Mouse (Mus musculus): ENCODE results near the gene Rapgef4. TPM values are rescaled to one million over a fixed set of nuclear protein-coding genes. Genes with fewer than 3 reads are reported as not detected.
A peak's percentile ranks its signal among the peaks of the same experiment; 100 is the strongest.

Rapgef4 gene
- polyA plus RNA-seq, 1 experiment from 2014 or later: 18.3 TPM

DNA sequence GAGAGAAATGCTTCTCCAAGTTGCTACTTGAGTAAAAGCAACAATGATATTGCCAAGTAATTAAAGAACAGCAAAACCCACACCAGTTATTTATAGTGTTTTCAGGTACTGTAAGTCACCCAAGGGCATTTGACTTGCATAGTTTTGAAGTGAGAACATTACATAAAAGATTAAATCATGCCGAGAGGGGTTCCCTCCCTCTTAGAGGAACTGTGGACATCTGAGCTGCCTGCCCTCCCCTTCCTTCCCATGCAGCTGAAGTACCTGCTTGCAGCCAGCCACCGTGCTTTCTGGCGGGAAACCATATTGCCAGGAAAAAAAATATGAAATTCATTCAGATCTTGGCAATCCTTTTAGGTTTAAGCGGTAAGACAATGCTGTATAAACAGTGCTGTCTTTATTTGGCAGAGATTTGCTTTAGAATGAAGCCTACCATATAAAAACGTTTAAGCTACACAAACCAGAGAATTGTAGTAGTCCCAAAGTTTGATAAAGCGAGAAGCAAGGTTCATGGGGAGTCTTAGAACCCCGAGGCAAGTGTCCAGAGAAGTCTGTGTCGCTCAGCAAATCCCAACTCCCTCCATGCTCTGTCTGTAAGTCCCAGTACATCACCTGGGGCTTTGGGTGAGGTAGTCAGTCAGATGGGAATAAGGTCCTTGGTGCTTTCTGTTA lies 174.2 kb downstream of the Rapgef4 start:
- Histone ChIP-seq H3K4me1 (ENCODE audit: control insufficient read depth, insufficient read depth, low read length) (peaks cover 14% of the 10 kb centered on the region; the same call in 1 of the 2 replicates), H3K27ac (replicated peaks; ENCODE audit: low read depth, low read length) (no peak overlapping the region), H3K4me3 (replicated peaks; ENCODE audit: low read depth, low read length) (no peak overlapping the region), H3K9ac (replicated peaks; ENCODE audit: low read length) (no peak overlapping the region), H3K36me3 (ENCODE audit: control insufficient read depth, insufficient read depth, low read length) (no peaks in the 10 kb centered on the region), H3K9me3 (ENCODE audit: control insufficient read depth, low read length) (no peaks in the 10 kb centered on the region), H3K4me2 (ENCODE audit: low read length) (no peak overlapping the region), H3K27me3 (ENCODE audit: control insufficient read depth, insufficient read depth, low read length) (no peaks in the 10 kb centered on the region)
- DNase-seq (no peak), ATAC-seq (ENCODE audit: low FRiP score, low TSS enrichment) (no peak)
- 70% methylated on average over 8 of the region's 8 CpGs for WGBS

DNA sequence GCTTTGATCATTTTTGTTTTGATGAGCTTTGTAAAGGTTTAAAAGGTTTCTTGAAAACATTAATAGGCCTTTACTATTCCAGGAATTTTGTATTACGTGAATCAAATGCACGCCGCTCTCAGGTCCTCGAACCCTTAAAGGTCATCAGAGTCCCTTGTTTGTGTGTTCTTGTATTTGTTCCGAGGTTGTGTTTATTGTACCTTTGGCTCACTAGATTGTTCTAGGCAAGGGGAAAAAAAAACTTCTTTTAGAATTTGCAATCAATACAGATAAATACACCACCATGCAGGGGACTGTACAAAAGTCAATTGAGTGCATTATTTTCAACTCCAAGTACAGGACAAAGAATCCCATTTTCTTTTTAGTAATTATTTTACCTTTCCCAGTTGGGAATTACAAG lies 175.4 kb downstream of the Rapgef4 start:
- Histone ChIP-seq H3K4me2 (ENCODE audit: low read length) (no peak overlapping the region), H3K9me3 (ENCODE audit: control insufficient read depth, low read length) (no peaks in the 10 kb centered on the region), H3K36me3 (ENCODE audit: control insufficient read depth, insufficient read depth, low read length) (no peaks in the 10 kb centered on the region), H3K4me1 (ENCODE audit: control insufficient read depth, insufficient read depth, low read length) (peaks cover 14% of the 10 kb centered on the region; the same call in 1 of the 2 replicates), H3K9ac (replicated peaks; ENCODE audit: low read length) (no peak overlapping the region), H3K27me3 (ENCODE audit: control insufficient read depth, insufficient read depth, low read length) (no peaks in the 10 kb centered on the region), H3K27ac (replicated peaks; ENCODE audit: low read depth, low read length) (no peak overlapping the region), H3K4me3 (replicated peaks; ENCODE audit: low read depth, low read length) (no peak overlapping the region)
- ATAC-seq (ENCODE audit: low FRiP score, low TSS enrichment) (no peak), DNase-seq (no peak)
- 92% methylated on average over 5 of the region's 5 CpGs for WGBS

DNA sequence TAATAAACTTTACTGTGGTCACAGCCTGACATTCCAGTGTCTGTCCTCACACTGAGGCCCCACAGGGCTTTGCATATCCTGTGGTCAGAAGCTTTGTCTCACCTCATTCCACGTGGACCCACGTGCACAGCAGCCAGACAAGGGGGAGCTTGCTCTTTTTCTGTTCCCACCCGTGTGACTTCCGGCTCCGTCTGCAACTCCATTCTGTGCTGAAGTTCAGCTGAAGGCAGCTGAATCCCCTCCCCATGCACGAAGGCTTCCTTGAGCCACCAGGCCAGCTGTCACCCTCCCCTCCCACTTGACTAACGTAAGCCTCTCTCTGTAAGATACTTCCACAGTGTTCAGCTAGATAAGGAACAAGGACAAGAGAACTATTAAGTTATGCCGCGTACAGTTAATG lies 176.5 kb downstream of the Rapgef4 start:
- no peak for ATAC-seq (ENCODE audit: low FRiP score, low TSS enrichment)
- H3K27me3 ChIP-seq (ENCODE audit: control insufficient read depth, insufficient read depth, low read length): no peaks in the 10 kb centered on the region
- H3K27ac ChIP-seq (replicated peaks; ENCODE audit: low read depth, low read length): no peak overlapping the region; the same call in 1 of the 2 replicates
- peaks cover 14% of the 10 kb centered on the region; the same call in 1 of the 2 replicates for H3K4me1 ChIP-seq (ENCODE audit: control insufficient read depth, insufficient read depth, low read length)
- H3K9me3 ChIP-seq (ENCODE audit: control insufficient read depth, low read length): no peaks in the 10 kb centered on the region
- DNase-seq: peak; percentile 43
- H3K9ac ChIP-seq (replicated peaks; ENCODE audit: low read length): no peak overlapping the region
- no peak overlapping the region for H3K4me2 ChIP-seq (ENCODE audit: low read length)
- H3K36me3 ChIP-seq (ENCODE audit: control insufficient read depth, insufficient read depth, low read length): no peaks in the 10 kb centered on the region
- WGBS: 25% methylated on average over 9 of the region's 9 CpGs
- H3K4me3 ChIP-seq (replicated peaks; ENCODE audit: low read depth, low read length): no peak overlapping the region

DNA sequence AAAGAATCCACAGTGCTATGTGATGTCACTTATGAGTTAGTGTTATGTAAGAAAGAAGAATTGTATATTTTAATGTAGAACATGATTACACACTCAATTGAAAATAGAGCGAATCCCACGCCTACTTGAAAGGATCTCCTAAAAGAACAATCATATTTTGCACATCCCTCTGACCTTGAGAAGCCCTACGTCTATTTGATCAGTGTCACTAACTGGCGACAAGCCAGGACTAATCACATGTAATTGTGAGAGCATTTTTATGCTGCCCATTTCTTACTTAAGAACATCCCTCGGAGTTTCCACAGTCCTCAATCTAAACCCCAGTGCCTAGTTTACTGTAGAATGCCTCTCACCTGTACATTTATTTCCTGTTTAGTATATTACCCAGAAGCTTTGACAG lies 177.0 kb downstream of the Rapgef4 start:
- H3K4me3 ChIP-seq (replicated peaks; ENCODE audit: low read depth, low read length): no peak overlapping the region
- peaks cover 14% of the 10 kb centered on the region; the same call in 1 of the 2 replicates for H3K4me1 ChIP-seq (ENCODE audit: control insufficient read depth, insufficient read depth, low read length)
- H3K9me3 ChIP-seq (ENCODE audit: control insufficient read depth, low read length): no peaks in the 10 kb centered on the region
- H3K27me3 ChIP-seq (ENCODE audit: control insufficient read depth, insufficient read depth, low read length): no peaks in the 10 kb centered on the region
- ATAC-seq (ENCODE audit: low FRiP score, low TSS enrichment) (no peak), DNase-seq (no peak)
- no peak overlapping the region for H3K4me2 ChIP-seq (ENCODE audit: low read length)
- no peaks in the 10 kb centered on the region for H3K36me3 ChIP-seq (ENCODE audit: control insufficient read depth, insufficient read depth, low read length)
- WGBS: 78% methylated on average over 5 of the region's 5 CpGs
- no peak overlapping the region for H3K9ac ChIP-seq (replicated peaks; ENCODE audit: low read length)
- H3K27ac ChIP-seq (replicated peaks; ENCODE audit: low read depth, low read length): no peak overlapping the region

DNA sequence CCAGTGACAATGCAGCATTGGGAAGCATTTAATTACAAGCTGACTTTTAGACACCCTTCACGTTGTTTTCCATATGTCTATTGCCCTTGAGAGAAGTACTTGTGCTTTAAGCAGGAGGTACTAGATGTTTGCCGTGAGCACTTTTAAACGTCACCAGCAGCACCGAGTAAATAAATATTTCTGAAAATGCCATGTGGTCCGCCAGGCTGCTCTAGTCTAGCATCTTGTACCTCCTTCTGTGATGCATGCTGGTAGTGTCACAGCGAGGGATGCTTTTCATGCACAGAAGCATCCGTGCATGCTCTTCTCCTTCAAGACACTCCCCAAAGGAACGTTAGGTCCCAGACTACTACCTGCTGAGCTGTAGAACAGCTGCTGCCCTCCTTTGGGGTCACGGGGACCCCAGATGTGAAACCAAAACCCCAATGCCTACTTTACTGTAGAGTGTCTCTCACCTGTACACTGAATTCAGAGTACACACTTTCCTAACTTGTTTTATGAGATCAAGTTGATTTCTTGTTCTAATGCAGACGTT lies 177.7 kb downstream of the Rapgef4 start:
- DNase-seq: no peak
- no peak overlapping the region for H3K4me2 ChIP-seq (ENCODE audit: low read length)
- 82% methylated on average over 10 of the region's 10 CpGs for WGBS

DNA sequence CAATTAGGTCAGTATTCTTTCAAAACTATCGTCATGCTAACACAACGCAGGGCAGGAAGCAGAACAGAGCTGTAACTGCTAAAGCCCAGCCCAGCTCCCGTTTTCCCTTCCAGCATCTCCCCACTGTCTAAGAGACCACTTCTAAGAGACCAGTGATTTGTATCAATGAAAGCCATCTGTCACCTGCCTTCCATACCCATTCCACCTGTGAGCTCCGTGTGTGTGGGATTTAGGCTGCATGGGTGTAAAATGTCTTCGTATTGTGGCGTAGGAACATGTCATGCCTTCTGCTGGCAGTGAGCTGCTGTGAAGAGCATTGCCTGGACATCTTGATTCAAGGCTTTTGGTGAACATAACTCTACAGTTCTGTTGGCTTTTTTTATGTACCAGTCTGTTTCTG lies 178.2 kb downstream of the Rapgef4 start:
- no peak for ATAC-seq (ENCODE audit: low FRiP score, low TSS enrichment)
- peaks cover 14% of the 10 kb centered on the region; the same call in 1 of the 2 replicates for H3K4me1 ChIP-seq (ENCODE audit: control insufficient read depth, insufficient read depth, low read length)

More for the DNA sequence above, 177.7 kb downstream of the Rapgef4 start:
- Histone ChIP-seq H3K9ac (replicated peaks; ENCODE audit: low read length) (no peak overlapping the region), H3K9me3 (ENCODE audit: control insufficient read depth, low read length) (no peaks in the 10 kb centered on the region), H3K4me3 (replicated peaks; ENCODE audit: low read depth, low read length) (no peak overlapping the region), H3K27me3 (ENCODE audit: control insufficient read depth, insufficient read depth, low read length) (no peaks in the 10 kb centered on the region), H3K4me1 (ENCODE audit: control insufficient read depth, insufficient read depth, low read length) (peaks cover 14% of the 10 kb centered on the region; the same call in 1 of the 2 replicates), H3K36me3 (ENCODE audit: control insufficient read depth, insufficient read depth, low read length) (no peaks in the 10 kb centered on the region), H3K27ac (replicated peaks; ENCODE audit: low read depth, low read length) (no peak overlapping the region)
- no peak for ATAC-seq (ENCODE audit: low FRiP score, low TSS enrichment)

DNA sequence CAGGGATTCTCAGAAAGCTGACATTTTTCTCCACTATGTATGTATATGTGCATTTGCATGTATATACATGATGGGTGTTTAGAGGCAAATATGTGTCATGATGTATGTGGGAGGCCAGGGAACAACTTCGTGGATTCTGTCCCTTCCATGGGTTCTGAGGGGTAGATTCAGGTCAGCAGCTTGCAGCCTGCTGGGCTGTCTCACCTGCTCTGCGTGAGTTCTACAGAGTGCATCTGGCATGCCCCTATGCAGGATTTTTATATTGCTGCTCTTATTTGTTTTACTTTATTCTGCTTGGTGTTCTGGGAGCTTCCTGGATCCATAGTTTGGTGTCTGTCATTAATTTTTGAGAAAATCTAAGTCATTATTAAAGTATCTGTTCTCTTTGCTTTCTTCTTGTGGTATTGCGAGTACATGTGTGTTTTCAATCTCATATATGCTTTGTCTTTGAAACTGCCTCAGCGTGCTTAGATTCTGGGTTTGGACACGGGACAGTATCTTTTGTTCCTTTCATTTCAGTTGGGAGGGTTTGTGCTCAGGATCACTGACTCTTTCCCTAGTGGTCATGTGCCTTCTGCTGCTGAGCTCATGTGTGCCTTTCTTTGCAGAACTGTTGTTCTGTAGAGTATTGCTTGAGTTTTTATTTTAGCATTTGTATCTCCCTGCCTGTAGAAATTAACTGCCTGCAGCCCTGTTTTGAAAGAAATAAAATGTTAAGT lies 184.3 kb downstream of the Rapgef4 start:
- Histone ChIP-seq H3K9ac (replicated peaks; ENCODE audit: low read length) (no peak overlapping the region), H3K27ac (replicated peaks; ENCODE audit: low read depth, low read length) (no peak overlapping the region), H3K4me1 (ENCODE audit: control insufficient read depth, insufficient read depth, low read length) (peaks cover 4% of the 10 kb centered on the region; the same call in 1 of the 2 replicates), H3K36me3 (ENCODE audit: control insufficient read depth, insufficient read depth, low read length) (no peaks in the 10 kb centered on the region), H3K27me3 (ENCODE audit: control insufficient read depth, insufficient read depth, low read length) (no peaks in the 10 kb centered on the region), H3K9me3 (ENCODE audit: control insufficient read depth, low read length) (no peaks in the 10 kb centered on the region), H3K4me3 (replicated peaks; ENCODE audit: low read depth, low read length) (no peak overlapping the region), H3K4me2 (ENCODE audit: low read length) (no peak overlapping the region)
- DNase-seq: no peak
- no peak for ATAC-seq (ENCODE audit: low FRiP score, low TSS enrichment)
- 77% methylated on average over 5 of the region's 5 CpGs for WGBS

More for the DNA sequence above, 178.2 kb downstream of the Rapgef4 start:
- no peak overlapping the region for H3K4me3 ChIP-seq (replicated peaks; ENCODE audit: low read depth, low read length)
- H3K9me3 ChIP-seq (ENCODE audit: control insufficient read depth, low read length): no peaks in the 10 kb centered on the region
- DNase-seq: no peak
- WGBS: 88% methylated on average over 6 of the region's 6 CpGs
- H3K27ac ChIP-seq (replicated peaks; ENCODE audit: low read depth, low read length): no peak overlapping the region
- H3K9ac ChIP-seq (replicated peaks; ENCODE audit: low read length): no peak overlapping the region
- H3K4me2 ChIP-seq (ENCODE audit: low read length): no peak overlapping the region
- no peaks in the 10 kb centered on the region for H3K36me3 ChIP-seq (ENCODE audit: control insufficient read depth, insufficient read depth, low read length)
- H3K27me3 ChIP-seq (ENCODE audit: control insufficient read depth, insufficient read depth, low read length): no peaks in the 10 kb centered on the region

DNA sequence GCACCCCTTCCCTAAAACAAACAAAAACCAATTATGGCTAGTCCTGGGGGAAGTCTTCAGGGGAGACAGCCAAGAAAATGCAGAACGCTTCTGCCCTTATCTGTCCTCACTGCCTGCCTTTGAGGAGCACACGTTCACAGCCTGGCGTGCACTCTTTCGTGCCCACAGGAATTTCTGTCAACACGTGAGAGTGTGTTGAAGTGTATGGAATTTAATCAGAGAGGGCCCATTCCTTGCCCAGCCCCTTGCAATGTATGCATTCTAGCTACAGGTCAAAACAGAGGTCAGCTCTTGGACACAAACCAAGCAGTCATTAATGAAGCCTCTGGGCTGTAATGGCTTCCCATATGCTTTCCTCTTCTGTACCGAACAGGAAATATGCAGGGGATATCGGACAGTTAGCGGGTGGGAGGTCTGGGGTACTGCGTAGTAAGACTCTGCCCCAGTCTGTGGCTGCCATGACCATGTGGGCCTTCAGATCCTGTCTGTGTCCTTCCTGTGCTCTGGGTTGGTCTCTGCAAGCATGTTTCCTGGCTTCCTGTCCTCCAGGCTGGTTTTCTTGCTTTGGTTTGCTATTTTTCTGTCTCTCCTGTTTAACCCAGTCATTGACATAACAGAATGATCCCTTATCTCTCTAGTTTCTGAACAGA lies 188.5 kb downstream of the Rapgef4 start:
- 73% methylated on average over 9 of the region's 9 CpGs for WGBS
- no peak for DNase-seq
- H3K4me1 ChIP-seq (ENCODE audit: control insufficient read depth, insufficient read depth, low read length): 0 out of 2 replicates have a peak, but pooled peaks cover 4% of the 10 kb centered on the region
- 0 out of 2 replicates have a peak overlapping the region, but pooled peaks have one; percentile 20 for H3K27ac ChIP-seq (replicated peaks; ENCODE audit: low read depth, low read length)
- H3K4me3 ChIP-seq (replicated peaks; ENCODE audit: low read depth, low read length): no peak overlapping the region
- ATAC-seq (ENCODE audit: low FRiP score, low TSS enrichment): no peak
- no peaks in the 10 kb centered on the region for H3K9me3 ChIP-seq (ENCODE audit: control insufficient read depth, low read length)
- no peaks in the 10 kb centered on the region for H3K27me3 ChIP-seq (ENCODE audit: control insufficient read depth, insufficient read depth, low read length)
- no peaks in the 10 kb centered on the region for H3K36me3 ChIP-seq (ENCODE audit: control insufficient read depth, insufficient read depth, low read length)
- H3K4me2 ChIP-seq (ENCODE audit: low read length): no peak overlapping the region
- no peak overlapping the region for H3K9ac ChIP-seq (replicated peaks; ENCODE audit: low read length)

All from midbrain, embryonic 14.5 days (tissue).